Mouse (Mus musculus) adrenal gland, postnatal 36 days (tissue): ENCODE measurements around the gene Tas2r114. TPM values are rescaled to one million over a fixed set of nuclear protein-coding genes. Genes with fewer than 3 reads are reported as not detected.

Source experiments
- DNase-seq, 2 experiments: peaks; one replicate each; pipeline ENCODE4 v3.0.0; 2021; ENCODE audit warnings: mixed read lengths in 1 of 2
- long read RNA-seq, 2 experiments: library from polyadenylated mRNA; stranded (forward); transcript quantifications; one replicate each; pipeline ENCODE4 v2.0.0; 2021; ENCODE audit warnings: borderline sequencing depth in 2 of 2
- total RNA-seq, 2 experiments: library from RNA; stranded (reverse); gene quantifications; 2 replicates each; pipeline ENCODE4 v1.2.3; 2021

Tas2r114 gene
- not detected for total RNA-seq
- long read RNA-seq, experiment 1, result 0 reads
- long read RNA-seq, experiment 2, result 0 reads

GRCm38 (mm10) chr6:131689963-131690362, at the start of gene Tas2r114:
Tas2r114 (minus strand) TSS chr6:131690063.
- no peak for DNase-seq

- no peak for DNase-seq
These were observed 22.9 kb upstream of the Tas2r114 start for GRCm38 (mm10) chr6:131712803-131713202.

DNA sequence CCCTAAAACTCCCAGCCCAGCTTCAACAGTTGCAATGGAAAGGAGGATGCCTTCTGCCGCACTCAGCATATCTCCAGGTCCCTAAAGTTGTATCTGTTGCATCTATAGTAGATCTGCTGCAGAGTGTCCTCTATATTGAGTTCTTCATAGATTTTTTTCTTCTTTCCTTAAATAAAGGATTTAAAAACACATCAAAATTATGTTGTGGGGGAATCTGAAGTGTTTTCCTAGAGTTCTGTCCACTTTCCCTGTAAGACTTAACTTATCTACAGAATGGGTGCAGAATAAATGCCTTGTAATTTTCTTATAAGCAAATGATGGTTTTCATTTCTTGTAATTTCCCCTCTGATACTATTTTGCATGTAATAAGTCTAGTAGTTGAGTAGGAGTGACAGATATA, 2.5 kb downstream of the Tas2r114 start, which contains the start of gene Tas2r105:
Tas2r105 (minus strand) TSS at position 101 of the 400 bp plus-strand sequence.
- DNase-seq, result no peak

- no peak for DNase-seq
These were observed 4.2 kb downstream of the Tas2r114 start, which contains the start of gene Tas2r104 for GRCm38 (mm10) chr6:131685644-131686043. Tas2r104 (minus strand) TSS chr6:131685744.

GRCm38 (mm10) chr6:131678786-131679185, 11.1 kb downstream of the Tas2r114 start, which contains the start of gene Tas2r106:
Tas2r106 (minus strand) TSS chr6:131678886.
- no peak for DNase-seq

- DNase-seq, result no peak
These were observed 29.8 kb downstream of the Tas2r114 start, which contains the start of gene Tas2r107 for GRCm38 (mm10) chr6:131660049-131660448. Tas2r107 (minus strand) TSS chr6:131660149.

Other genes starting within 250 kb of the Tas2r114 start
- gene 5430401F13Rik, start 203.7 kb downstream of the Tas2r114 start, total RNA-seq, result not detected
- not detected for gene Gm6619, start 203.7 kb downstream of the Tas2r114 start, total RNA-seq
- not detected for gene Tas2r130, start 59.2 kb downstream of the Tas2r114 start, total RNA-seq
- not detected for gene Tas2r107, start 29.9 kb downstream of the Tas2r114 start, total RNA-seq
- gene Tas2r106, start 11.2 kb downstream of the Tas2r114 start, total RNA-seq, result not detected
- not detected for gene Tas2r104, start 4.3 kb downstream of the Tas2r114 start, total RNA-seq
- gene Tas2r105, start 2.6 kb downstream of the Tas2r114 start, total RNA-seq, result not detected